Mouse (Mus musculus) testis, postnatal 14 days (tissue): ENCODE results near the gene Ephb4.

Experiments
- DNase-seq: peaks from one replicate; pipeline ENCODE4 v3.0.0; 2021; ENCODE audit warnings: low spot score

The Ephb4 gene

DNA sequence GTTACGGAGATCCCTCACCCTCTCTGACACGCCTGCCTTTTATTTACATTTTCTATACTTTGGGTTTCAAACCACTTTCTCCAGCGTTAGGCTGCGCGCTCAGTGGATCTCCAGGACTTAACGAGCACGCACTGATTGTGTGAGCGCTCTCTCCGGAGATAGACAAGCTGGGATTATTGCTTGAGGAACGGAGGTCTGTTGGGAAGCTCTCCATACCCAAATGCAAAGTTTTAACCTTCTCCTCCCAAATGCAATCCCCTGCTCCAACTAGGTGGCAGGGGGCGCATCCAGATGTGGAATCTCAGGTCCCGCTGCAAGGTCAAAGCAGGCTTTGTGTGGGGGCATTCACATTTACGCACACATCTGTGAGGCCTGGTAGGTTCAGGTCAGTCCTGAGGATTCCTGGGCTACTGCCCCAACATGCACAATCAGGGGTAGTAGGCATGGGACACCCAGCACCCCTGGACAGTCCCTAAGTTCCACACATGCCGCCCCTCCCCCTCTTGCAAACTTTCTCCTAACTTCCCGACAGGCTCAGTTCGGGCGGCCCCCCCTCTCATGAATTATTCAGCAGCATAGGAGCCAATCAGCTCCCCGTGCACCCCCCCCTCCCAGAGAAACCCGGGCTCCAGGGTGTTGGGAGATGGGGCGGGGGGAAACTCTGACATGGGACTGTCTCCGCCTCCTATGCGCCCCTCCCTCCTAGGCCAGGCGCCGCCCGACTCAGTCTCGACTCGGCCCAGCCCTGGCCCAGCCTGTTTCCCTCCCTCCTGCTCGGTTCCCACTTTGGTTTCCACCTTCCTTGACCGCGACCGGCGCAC, at the start of gene Ephb4:
Gene Ephb4 (plus strand): TSS at position 726 of the 821 bp plus-strand sequence.
- peak; percentile 90 for DNase-seq

DNA sequence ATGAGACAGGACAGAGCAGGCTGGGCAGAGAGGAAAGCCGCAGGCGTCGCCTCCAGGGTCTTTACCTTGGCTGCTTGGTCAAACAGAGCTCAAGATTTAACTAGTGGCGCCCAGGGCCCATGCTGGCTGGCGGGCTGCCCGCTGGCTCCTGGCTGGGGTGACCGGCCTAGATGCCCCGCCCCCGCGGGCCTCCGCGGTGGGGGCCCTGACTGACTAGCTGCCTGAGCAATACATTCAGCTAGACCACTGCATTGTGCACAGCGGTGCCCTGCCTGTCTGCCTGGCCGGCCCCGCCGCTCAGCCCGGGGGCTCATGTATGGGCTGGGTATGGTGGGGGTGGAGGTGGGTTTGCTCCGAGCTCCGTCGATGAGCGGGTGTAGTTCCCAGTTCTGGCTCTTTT, 48.7 kb upstream of the Ephb4 start:
- no peak for DNase-seq

- no peak for DNase-seq
These were observed 46.3 kb upstream of the Ephb4 start for GRCm38 (mm10) chr5:137303609-137304008.

- DNase-seq = no peak
These were observed 45.7 kb upstream of the Ephb4 start for GRCm38 (mm10) chr5:137304165-137304564.

DNA sequence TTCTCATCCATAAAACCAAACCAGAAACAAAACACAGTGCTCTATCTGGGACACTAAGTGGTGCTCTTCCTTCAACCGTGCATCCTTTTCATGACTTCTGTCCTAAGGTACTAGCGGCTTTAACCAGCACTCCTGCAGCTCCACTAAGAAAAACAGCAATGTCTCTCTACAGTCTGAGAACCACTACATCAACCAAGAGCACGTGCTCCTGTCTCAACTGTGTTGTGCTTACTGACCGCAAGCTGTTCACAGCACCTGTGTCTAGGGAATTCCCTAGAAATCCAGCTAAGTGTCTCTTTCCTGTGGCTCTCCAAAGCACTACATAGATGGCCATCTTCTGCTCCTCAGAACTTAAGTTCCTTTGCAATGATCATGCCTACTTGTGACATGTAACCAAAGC, 45.1 kb upstream of the Ephb4 start:
- DNase-seq = no peak

DNA sequence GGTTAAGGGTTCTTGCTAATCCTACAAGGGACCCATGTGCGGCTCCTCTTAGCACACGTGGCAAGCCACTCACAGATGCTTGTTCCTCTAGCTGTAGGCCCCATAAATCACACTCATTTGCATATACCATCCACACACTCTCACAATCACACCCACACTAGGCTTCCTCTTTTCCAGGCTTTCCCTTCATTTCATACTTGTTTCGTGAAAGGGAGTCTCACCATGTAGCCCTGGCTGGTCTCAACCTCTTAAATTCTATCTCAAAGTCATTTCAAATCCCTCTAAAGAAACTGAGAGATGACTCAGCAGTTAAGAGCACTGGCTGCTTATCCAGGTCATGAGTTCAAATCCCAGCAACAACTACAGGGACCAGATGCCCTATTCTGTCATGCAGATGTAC, 44.1 kb upstream of the Ephb4 start:
- DNase-seq = no peak

DNA sequence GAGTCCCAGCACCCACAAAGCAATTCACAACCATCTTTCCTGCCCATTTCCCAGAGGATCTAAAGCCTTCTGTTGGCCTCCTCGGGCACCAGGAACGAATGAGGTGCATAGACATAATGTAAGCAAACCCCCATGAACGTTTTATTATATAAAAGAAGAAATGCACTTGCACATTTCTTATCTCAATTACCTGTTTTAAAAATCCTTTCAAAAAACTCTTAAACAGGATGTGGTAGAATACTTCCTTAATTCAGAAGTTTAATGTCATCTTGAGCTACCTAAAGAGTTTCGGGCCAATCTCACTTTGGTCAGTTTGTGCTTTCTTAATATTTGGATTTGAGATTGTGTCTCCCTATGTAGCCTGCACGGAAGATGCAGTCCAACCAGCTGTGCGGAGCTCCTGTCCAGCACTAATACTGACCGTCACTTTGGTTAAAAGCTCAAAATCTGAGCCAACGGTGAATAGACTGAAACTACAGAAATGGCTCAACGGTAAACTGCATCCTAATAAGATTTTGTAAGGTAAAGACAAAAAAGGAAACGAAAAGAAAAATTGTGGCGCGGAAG, 43.4 kb upstream of the Ephb4 start:
- no peak for DNase-seq

DNA sequence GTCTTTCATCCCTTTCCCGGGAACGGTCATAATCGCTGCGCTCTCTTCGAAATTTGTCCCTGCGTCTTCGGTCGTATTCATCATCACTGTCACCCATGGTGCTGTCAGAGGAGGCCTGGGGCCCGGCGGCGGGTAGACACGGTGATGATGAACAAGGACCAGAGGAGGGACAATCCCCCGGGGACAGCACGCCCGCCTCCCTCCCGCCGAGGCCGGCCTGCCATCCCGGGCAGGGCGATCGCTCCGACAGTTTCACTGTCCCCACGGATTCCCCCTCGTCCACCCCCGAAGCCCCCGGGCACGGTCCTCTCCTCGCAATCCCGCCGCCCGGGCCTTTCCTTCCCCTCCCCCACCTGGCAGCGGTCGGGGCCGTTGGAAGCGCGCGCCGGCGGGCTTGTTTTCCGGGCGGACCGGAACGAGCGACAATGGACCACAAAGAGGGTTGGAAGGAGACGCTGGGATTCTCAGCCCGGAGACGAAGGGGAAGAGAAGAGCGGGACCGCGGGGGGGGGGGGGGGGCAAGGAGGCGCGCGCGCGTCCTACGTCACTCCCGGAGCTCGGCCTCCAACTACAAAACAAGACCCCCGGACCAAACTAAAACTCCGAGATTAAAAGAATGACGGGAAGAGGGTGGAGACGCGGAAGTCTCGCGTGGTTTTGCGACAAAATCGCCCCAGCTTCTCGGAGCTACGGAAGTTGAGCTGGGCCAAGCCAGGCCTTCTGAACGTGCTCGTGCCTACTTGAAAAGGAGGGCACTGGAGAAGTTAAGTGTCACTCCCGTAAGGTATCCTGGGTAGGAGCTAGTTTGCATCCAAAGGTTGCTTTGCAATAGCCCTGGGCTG, 42.6 kb upstream of the Ephb4 start, which contains the start of gene Srrt:
Gene Srrt (minus strand): TSS at position 604 of the 842 bp plus-strand sequence.
- peak; percentile 93 for DNase-seq

DNA sequence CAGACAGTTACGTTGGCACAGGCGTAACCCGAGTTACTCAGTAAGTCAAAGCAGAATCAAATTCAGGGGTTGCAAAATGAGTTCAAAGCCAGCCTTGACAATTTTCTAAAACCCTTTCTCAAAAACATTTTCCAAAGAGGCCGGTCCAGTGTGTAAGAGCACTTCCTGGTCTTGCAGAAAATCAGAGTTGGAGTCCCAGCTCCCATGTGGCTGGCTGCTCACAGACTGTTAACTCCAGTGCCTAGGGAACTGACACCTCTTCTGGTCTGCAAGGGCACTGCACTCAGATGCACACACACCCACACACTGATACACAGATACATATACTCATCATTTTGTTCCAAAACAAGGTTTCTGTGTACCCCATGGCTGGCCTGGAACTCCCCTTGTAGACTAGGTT, 41.6 kb upstream of the Ephb4 start:
- no peak for DNase-seq

DNA sequence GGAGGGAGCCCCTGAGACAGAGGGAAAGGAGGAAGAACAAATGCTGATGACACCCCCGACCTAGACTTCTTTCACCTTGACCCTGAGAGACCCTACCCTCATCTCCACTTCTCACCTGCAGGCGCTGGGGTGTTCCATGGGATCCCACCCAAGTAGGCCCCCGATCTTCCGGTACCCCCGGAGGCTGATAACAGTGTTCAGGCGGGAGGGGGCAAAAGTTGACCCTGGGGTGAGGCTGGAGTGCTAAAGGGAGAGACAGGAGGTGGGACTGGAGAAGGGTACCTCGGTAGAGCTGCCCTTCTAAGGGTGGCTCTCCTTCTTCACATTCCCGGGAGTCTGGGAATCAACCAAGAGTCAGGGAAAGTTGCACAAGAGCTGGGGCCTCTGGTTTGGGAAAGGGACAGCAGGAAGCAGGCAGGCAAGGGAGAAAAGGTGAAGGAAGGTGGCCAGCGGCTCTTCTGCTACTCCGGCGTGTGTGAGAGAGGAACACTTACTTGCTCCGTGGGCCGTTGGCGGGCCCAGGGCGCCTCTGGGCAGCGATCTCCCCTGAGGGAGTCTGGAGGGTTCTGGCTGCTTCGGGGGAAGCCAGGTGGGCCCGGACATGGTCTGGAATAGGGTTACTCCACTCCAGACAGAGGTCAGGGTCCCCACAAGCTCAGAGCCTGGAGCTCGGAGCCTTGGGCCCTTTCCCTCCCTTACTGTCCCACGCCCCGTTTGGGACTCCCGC, 36.3 kb upstream of the Ephb4 start:
- no peak for DNase-seq

DNA sequence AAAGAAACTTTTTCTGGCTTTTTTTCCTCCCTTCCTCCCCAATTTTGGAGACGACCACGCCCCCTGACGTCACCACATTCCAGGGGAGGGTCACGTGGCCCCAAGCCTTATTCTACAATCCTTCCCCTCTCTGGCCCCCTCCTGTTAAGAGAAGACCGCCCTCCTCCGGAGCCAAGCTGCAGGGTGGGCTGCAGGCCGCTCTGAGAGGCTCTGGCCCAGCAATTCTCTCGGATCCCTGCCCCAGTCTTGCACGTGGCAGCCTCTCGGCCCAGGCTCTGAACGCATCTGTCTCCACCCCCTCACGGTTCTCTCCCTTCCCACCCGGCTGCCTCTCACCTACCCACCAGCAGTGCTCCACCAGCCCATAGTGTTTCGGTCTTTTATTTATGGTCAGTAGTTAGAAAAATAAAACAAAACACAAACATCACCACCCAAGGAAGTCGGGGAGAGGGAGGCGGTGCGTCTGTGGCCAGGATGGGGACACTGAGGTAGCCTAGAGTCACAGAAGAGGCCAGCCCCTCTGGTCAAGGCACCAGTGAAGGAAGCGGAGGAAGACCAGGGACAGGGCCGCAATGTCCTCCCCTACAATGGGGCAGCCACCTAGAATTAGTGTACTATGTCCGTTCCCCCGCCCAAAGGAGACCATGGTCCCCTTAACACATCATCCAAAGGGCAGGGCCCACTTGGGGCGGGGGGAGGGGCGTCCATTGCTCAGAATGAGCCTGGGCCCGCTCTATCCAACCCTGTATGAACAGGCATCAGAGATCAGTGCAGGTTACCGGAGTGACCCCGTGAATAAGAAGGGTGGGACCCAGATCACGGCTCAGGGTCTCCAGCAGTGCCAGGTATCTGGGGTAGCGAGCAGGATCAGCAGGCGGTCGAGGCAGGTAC, 35.5 kb upstream of the Ephb4 start, which contains the start of gene Trip6:
Gene Trip6 (minus strand): TSS at position 212 of the 891 bp plus-strand sequence.
- DNase-seq = peak; percentile 86

- no peak for DNase-seq
These were observed 34.6 kb upstream of the Ephb4 start for GRCm38 (mm10) chr5:137315084-137315903.

GRCm38 (mm10) chr5:137317361-137317760, 32.5 kb upstream of the Ephb4 start:
- DNase-seq = peak; percentile 60

DNA sequence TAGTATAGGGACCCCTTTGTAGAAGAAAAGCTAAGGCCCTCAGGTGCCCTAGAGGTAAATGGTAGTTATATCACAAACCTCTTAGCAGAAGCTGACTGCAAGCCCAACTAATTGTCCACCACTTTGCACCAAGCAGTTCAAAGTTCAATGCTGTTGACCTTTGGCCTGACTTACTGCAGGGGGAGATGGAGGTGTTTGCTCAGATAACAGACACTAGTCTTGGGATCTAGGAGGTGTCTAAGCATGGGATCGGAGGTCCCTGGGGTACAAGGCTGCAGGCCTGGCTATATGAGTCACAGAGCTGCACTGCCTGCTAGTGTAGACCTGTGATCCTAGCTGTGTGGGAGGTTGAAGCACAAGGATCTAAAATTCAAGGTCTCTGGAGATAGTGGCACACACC, 31.3 kb upstream of the Ephb4 start:
- no peak for DNase-seq

DNA sequence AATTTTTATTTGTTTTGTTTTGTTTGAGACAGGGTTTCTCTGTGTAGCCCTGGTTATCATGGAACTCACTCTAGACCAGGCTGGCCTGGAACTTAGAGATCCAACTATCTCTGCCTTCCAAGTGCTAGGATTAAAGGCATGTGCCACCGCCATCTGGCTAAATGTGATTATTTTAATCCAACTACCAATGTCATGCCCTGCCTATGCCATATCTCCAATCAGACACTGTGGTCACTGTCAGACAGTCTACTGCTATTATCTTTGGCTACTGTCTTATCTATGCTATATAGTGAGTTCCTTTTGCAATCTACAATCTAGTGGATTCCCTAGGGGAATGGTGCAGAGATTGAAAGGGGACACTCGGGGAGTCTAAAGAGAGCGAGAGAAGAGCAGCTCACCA, 28.9 kb upstream of the Ephb4 start:
- DNase-seq = no peak

DNA sequence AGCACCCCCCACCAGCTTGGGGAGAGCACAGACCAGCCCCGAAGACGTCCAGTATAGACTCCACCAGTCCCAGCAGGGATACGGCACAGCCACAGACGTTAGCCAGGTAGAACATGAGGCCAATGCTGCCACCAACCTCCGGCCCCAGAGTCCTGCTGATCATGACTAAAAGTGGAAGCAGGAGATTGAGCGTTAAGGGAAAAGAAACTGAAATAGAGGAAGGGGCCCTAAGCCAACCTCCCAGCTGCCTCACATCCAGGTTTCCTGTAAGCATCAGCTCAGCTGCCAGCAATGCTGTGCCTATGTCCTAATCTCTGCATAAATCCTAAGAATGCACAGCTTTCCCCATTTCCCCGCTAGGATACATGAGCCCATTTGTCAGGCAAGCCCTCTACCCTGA, 19.0 kb upstream of the Ephb4 start:
- no peak for DNase-seq

DNA sequence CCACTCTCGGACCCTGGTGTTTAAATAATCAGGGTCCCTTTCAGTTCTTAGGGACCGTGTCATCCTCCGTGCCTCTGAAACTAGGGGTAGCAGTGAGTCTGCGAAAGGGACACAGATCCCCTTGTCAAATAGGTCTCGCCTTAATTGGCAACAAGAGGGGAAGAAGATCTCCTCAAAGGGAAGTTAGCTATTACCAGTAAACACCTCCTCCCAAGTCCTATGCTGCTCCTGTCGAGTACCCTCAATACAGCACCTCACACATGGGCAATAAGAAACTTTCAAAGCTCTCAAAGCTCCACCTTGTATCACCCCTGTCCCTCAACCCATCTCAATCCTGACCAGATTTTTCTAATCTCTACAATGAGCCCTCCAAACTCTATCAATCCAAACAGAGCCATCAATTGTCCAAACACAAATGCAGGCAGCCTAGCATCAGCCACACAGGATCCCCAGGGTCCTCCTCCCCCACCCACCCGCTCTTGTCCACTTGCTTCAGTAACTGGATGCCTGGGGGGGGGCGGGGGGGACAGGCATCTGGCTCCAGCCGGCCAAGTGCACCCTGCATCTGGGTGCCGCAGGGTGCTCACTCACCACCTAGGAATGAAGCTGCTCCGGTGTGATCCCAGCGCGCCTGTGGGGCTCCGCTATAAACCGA, 16.9 kb upstream of the Ephb4 start:
- DNase-seq = no peak

GRCm38 (mm10) chr5:137333512-137334174, 16.3 kb upstream of the Ephb4 start, which contains the start of gene Slc12a9:
TSS of gene Slc12a9 (minus strand) at chr5:137333597.
- DNase-seq = peak; percentile 91

GRCm38 (mm10) chr5:137334317-137334716, 15.6 kb upstream of the Ephb4 start:
- DNase-seq = no peak
